Mouse (Mus musculus): Measurements from ENCODE around the gene Fbf1. TPM values are rescaled to one million over a fixed set of nuclear protein-coding genes. Genes with fewer than 3 reads are reported as not detected.

The Fbf1 gene
- total RNA-seq, 2 experiments from 2014 or later, result 16.1 to 17.2 TPM

DNA sequence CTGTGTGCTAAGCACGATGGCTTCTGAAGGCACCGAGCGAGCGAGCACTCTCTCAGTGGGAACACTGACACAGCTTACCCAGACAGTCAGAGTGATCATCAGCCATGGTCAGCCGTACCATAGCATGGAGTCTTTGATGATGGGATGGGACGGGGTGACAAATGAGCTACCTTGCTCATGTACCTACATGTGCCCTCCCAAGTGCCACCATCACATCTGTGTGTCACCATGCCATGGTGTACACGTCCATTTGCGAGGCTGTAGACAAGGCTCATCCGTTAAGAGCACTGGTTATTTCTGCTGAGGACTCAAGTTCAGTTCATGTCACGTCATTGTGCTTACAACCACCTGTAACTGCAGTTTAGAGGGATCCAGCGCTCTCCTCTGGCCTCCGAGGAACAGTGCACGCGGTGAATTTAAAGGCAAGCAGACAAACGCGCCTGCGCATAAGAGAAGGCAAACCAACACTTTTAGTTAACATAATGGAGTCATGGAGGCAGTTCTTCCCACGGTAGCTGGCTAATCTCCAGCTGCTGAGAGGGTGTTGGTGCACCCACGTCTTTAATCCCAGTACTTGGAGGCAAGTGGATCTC is 56.3 kb downstream of the Fbf1 start:
- intact Hi-C loops (cut with DNase I), result loop anchor here (2.0 kb wide), 1 partner anchor 17 kb away; no protein-coding TSS in a partner anchor
- no peak for DNase-seq (ENCODE audit: low spot score)

DNA sequence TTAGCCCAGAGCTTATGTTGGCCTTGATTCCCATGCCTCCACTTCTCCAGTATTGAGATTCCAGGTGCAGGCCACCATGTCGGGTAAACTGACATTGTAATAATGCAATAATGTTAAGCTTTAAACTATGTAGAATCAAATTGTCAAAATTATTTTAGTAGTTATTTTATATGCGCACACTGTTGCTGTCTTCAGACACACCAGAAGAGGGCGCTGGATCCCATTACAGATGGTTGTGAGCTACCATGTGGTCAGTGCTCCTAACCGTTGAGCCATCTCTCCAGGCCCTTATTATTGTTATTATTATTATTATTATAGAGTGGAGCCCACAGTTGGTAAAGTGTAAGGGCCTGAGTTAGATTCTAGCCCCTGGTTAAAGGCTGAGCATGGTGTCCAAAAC is 56.9 kb downstream of the Fbf1 start:
- DNase-seq (ENCODE audit: low spot score), result no peak
- intact Hi-C loops (cut with DNase I), result loop anchor here (2.0 kb wide), 1 partner anchor 18 kb away; no protein-coding TSS in a partner anchor

DNA sequence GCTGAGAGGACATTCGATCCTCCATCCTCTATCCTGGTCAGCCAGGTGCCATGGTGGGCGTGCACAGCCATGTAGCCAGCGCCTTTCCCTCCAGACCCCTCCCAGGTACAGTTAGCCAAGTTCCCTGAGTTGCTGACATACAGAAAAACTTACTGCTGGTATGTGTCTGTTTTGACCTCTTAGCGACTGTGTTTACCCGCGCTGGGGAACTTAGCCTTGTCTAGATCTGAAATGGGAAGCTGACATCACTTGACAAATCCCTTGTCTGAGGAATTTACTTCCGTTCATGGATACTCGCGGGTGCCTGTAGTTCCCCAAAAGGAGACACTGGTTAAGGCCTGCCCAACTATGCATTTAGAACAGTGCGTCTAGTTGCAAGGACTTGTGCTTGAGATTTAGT is 57.4 kb downstream of the Fbf1 start:
- intact Hi-C loops (cut with DNase I), result loop anchor here (1.0 to 2.0 kb wide), 2 partner anchors 18 to 22 kb away; no protein-coding TSS in a partner anchor
- no peak for DNase-seq (ENCODE audit: low spot score)

DNA sequence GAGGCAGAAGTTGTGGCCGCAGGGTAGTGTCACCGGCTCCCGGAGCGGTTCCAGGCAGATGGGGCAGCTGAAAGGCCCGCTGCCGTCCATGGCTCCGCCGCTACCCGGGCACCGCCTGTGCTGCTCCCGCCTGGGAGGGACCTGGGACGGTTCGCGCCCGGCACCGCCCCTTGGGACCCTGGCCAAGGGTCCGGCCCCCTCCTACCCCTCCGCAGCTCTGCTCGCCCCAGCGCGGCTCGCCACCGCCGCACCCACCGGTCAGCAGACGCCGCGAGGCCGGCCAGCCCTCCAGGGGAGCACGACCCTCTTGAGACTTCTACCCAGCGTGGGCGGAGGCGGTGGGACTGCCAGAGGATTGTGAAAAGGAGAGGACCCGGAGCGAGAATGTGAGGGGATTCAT is 57.8 kb downstream of the Fbf1 start:
- intact Hi-C loops (cut with DNase I), result loop anchor here (1.0 to 2.0 kb wide), 2 partner anchors 19 to 22 kb away; no protein-coding TSS in a partner anchor
- DNase-seq (ENCODE audit: low spot score), result peak; percentile 90

DNA sequence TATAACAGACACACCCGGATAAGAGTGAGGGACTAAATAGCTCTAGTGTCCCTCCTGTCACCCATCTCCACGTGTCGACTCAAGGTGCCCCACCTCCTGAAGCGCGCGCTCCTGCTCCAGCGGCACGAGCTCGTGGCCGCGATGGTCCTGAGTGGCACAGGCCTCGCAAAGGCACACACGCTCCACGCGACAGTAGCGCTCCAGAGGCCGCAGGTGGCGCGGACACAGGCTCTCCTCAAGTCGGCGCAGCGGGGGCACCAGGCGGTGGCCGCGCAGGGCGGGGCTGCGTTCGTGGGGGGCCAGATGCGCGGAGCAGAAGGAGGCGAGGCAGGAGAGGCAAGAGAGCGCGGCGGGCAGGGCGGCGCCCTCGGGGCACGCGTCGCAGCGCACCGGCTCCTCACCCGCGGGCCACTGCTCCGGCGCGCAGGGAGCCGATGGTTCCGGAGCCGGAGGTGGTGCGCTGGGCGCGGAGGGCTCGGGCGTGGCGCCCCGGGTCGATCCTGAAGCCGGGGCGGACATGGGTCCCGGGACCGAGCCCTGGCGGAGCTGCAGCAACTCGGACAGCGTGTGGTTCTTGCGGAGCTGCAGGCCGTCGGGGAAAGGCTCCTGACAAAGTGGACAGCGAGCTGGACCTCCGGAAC is 58.4 kb downstream of the Fbf1 start:
- no peak for DNase-seq (ENCODE audit: low spot score)
- intact Hi-C loops (cut with DNase I), result loop anchor here (1.0 to 2.0 kb wide), 2 partner anchors 19 to 21 kb away; no protein-coding TSS in a partner anchor

DNA sequence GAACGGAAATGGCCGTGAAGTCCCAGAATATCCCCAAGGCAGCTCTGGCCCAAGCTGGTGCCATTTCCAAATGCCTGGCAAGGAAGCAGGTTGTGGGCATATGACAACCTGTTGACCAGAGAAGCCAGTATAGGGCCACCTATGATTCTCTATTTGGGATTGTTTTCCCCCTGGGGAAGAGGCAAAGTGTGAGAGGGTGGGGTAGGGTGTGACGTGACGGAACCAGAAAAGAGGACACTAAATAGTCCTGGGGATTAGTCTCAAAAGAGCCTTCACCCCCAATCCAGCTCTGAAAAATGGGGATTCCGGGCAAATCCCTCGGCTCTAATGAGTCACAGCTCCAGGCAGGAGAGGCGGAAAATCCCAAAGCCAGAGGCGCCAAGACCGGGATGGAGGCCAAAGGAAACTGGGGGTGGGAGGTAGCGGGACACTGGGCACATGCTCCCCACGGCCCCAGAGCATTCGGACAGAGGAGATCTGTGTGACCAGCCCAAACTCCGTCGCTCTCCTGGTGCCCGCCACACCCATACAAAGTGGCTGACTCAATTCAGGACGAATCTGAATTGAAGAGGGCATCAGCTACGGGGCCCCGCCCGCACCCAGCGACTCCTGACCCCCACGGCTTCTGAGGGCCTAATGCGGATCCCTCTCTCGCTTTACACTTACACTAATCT is 59.4 kb downstream of the Fbf1 start:
- intact Hi-C loops (cut with DNase I), result no loop called here

DNA sequence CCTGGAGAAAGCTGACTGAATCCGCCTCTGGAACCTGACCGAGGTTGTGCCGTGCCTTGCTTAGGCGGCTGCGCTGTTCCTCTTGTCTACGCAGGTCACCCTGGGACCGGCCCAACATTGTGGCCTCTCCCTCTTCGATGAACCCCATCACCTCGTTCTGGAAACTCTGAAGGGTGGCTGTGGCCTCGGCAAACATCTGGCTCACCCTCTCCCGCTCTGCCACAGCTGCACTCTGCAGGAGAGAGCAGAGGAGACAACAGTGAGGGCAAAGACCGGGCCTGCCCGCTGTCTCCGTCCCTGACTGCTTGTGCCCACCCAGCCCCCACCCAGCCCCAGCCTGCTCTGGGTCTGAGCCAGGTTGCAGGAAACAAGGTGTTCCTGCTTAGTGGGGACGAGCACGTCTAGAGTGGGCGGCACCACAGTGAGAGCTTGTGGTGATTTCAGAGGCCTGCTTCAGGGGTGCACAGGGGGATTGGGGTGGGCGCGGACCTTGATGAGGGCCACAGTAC is 60.1 kb downstream of the Fbf1 start:
- DNase-seq (ENCODE audit: low spot score), result no peak
- intact Hi-C loops (cut with DNase I), result no loop called here

More for the DNA sequence above, 59.4 kb downstream of the Fbf1 start:
- DNase-seq (ENCODE audit: low spot score), result peak; percentile 85

DNA sequence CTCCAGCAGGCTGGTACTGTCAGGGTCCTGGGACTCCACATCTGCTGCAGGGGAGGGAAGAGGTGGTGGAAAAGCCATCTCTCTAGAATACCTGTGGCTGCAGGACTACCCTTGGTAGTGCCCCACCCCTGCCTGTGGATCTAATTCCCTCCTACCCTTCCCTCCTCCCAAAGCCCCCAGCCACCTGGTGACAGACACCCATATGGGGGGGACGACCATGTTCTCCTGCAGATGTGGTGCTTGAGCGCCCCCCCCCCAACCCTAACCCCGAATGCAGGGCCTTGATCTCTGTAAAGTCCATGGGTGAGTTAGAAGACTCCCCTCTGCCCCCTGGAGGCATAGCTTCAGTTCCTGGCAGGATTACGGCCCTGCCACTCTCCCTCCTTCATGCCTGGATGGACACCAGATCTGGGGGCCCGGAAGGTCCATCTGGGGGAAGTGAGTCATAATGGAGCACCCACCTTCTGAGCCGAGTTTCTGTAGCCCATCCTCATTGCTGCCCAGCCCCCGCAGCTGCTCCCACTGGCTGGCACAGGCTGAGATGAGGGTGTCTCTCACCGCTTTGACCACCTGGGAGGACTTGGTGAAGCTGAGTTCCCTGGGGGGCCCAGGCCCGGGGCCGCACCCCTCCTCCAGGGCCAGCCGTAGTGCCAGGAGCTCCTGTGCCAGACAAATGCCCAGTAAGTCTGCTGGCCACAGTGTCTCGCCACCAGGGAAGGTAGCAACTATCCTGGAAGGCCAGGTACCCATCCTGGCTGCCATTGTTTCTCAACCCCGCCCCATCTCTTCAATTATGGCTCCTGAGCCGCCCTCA is 60.8 kb downstream of the Fbf1 start:
- intact Hi-C loops (cut with DNase I), result no loop called here
- DNase-seq (ENCODE audit: low spot score), result no peak

DNA sequence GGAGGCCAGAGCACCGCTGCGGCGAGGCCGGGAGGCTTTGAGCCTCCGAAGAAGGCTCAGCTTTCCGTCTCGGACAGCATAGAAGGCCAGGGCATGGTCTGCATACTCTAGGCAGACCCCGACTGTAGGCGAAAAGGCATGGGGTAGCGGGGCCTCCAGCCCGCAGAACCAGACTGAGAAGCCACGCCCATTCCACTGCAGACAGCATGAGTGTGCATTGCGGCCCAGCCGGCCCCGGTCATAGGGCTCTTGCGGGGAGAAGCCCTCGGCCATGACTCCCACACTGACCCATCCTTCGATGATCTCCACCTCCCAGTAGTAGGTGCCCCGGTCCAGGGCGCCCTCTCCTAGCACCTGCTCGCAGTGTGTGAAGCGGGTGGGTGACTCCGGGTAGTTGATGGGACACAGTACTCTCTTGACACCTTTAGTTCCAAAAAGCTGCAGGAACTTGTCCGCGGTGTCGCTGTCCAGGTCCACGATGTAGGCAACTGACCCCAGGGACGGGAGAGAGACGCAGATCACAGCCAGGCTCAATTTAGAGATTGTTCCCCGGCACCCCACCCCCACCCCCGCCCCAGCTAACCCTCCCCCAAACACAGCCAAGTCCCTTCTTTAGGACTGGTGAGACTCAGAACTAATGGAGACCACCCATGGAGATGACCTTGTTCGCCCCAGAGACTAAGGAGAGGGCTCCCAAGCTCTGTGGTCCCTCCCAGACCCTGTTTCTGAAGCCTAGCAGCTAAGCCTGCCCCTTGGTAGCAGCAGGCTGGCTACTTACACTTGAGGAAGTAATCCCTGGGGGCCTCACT is 61.6 kb downstream of the Fbf1 start:
- no peak for DNase-seq (ENCODE audit: low spot score)
- intact Hi-C loops (cut with DNase I), result no loop called here

DNA sequence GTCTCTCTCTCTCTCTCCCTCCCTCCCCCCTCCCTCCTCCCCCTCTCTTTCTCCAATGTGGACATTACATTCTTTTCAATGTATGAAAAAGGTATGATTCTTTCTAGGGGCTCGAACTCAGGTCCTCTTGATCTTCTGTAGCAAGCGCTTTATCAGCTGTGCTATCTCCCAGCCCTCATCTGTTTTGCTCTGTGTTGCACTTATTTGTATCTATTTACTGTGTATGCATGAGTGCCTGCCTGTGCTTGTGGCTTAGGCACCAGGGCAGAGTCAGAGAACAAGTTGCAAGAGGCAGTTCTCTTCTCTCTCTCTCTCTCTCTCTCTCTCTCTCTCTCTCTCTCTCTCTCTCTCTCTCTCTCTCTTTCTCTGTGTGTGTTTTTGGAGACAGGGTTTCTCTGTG is 62.9 kb downstream of the Fbf1 start:
- intact Hi-C loops (cut with DNase I), result no loop called here
- no peak for DNase-seq (ENCODE audit: low spot score)

DNA sequence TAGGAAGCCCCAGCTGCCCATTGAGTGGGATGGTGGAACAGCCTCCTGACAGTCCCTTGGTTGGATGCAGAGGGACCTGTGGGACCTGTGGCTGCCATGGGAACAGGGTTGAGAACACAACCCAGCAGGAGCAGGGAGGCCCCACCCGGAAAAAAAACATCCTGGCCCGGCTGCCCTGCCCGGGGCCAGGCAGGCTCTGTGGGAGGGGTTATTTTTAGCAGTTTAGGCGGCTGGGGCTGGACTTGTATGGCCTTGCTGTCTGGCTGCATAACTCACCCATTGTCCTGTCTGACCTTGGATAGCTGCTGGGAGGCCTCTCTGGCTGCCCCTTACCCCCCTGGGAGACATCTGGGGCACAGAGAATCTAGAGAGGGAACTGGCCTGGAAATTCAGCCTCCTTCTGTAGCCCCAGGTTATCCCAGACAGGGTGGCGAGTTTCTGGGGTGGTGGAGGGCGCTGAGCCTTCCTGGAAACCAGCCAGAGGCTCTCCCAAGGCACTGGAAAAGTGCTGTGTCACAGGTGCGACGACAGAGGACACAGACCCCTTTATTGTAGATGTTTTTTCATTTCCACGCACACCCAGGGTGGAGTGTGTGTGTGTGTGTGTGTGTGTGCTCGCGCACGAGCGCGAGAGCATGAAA is 63.8 kb downstream of the Fbf1 start:
- intact Hi-C loops (cut with DNase I), result no loop called here
- DNase-seq (ENCODE audit: low spot score), result peak; percentile 85

DNA sequence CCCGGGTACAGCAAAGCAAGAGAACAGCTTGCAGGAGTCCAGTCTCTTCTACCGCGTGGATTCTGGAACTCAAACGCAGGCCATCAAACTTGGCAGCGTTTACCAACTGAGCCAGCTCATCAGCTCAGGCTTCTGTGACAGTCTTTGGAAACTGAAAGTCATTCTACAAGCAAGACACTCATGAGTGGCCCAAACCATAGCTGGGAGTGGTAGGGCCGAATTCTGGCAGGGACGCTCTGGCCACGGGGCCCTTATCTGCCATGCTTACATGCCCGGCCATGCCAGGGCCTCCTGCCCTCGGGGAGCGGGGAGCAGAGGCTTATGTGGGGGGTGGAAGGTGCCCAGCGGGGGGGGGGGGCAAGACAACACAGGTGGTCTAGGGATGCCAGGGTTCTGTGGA is 64.4 kb downstream of the Fbf1 start:
- intact Hi-C loops (cut with DNase I), result no loop called here
- no peak for DNase-seq (ENCODE audit: low spot score)

DNA sequence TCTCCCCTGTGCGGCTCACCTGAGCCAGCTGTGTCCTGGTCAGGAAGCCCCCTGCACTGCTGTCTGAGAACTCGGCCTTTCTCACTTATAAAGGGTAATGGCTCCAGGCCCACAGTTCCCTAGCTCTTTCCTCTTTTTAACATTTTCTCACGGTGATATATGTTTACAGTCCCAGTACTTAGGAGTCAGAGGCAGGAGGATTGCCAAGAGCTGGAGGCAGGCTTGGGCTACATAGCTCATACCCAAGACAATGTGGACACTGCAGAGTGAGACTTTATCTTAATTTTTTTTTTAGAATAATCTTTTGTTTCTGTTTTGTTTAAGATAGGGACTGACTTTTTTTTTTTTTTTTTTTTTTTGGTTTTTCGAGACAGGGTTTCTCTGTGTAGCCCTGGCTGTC is 65.5 kb downstream of the Fbf1 start:
- intact Hi-C loops (cut with DNase I), result no loop called here
- no peak for DNase-seq (ENCODE audit: low spot score)

DNA sequence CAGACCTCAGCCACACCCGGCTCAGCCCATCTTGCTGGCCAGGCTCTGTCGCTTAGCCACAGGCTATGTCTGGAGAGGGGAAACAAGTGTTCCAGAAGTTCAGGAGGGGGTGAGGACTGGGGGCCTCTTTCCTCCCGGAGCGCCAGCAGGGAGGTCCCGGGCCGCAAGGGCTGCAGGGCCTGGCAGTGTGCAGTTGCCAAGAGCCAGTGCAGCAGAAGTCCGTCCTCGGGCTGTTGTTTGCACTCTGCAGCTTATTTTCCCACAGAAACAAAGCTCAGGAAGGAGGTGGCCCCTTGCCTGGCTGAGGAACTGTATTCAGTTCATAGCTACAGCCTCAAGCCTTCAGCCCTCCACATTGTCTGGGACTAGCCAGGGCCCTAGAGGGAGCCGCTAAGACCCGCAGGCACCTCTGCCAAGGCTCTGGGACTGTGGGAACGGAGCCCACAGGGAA is 66.0 kb downstream of the Fbf1 start:
- peak; percentile 85 for DNase-seq (ENCODE audit: low spot score)
- intact Hi-C loops (cut with DNase I), result no loop called here

DNA sequence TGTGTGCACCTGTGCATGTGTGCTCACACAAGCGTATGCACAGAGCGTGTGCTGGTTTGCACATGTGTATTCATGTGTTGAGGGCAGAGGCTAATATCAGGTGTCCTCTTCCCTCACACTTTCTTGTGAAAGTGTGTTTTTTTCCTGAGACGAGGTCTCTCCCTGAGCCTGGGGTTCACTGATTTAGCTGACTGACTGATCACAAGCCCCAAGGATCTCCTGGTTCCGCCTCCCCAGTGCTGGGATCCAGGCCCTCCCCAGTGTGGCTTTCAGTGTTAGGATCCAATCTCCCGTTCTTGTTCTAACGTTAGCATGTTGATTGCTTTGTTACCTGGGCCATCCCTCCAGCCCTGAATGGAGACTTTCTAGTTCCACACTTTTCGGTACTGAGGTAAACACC is 67.1 kb downstream of the Fbf1 start:
- intact Hi-C loops (cut with DNase I), result no loop called here
- no peak for DNase-seq (ENCODE audit: low spot score)

DNA sequence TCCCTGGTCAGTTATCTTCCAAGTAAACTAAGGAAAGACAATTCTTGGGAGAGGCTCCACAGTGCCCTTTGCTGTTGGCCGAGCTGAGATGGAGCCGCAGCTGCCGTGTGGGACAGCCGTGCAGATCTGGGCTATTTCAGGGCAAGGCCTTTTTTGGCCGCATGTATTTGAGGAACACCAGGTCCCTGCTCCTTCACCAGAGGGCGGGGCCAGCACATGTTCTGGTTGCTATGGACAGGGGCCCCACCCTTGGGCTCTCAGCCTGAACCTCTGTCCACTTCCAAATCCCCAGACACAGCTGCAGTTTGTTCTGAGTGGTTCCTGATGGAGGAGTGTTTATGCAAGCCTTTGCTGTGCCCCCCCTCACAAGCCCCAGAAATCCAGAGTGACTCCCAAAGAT is 67.6 kb downstream of the Fbf1 start:
- intact Hi-C loops (cut with DNase I), result no loop called here

DNA sequence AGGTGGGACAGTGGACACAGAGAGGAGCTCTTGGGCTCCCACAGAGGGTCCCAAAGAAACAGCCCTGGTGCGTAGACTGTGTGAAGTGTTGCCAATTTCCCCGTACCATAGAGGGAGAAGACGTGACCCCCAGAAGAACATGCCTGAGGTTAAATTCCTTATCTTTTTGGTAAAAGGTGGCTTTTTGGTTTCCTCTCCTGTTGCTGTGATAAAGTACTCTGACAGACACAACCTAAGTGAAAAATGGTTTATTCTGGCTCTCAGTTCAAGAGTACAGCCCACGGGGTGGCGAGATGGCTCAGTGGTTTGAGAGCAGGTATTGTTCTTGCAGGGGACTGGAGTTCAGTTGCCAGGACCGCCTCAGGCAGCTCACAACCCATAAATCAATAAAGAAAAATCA is 68.5 kb downstream of the Fbf1 start:
- no peak for DNase-seq (ENCODE audit: low spot score)
- intact Hi-C loops (cut with DNase I), result no loop called here

More for the DNA sequence above, 67.6 kb downstream of the Fbf1 start:
- DNase-seq (ENCODE audit: low spot score), result peak; percentile 92

DNA sequence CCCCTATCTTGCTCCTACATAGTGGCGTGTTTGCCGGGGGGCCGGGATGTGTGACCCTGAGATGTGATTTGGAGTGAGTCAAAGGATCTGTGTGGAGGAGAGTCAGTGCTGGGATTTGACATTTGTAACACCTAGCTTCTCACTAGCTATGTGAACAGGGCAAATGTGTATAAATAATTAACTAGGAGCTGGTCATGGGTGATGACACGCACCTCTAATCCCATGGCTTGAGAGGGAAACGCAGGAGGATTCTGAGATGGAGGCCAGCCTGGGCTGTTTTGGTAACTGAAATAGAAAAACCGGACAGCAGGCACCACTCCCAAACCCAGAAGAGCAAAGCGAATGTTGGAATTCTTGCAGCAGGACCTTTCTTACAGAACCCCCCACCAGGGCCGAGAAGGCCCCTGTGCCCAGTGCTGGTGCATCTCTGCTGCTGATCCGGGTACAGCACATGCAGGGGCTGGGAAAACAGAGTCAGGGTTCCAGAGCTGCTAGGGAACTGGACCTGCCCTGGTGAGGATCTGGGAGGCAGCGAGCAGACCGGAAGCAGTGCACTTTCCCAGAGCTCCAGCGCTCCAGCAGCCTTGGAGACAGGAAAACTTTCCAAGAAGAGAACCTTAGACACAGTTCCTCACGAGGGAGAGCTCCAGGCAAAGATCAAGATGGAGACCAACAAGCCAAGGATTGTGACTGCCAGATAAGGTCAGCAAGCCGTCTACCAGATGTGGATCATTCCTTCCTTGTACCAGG is 69.1 kb downstream of the Fbf1 start:
- intact Hi-C loops (cut with DNase I), result no loop called here
- DNase-seq (ENCODE audit: low spot score), result no peak

All from heart, postnatal 25 days (tissue).